Mouse (Mus musculus) urinary bladder, adult 2 months (tissue): ENCODE measurements at regions not wholly inside any gene's neighbourhood (a gene's known extent, or its start where the extent isn't known, plus 50 kb on each side); places are given as distances from the start of the nearest gene placed in this dataset.

Experiments
- DNase-seq: peaks from one replicate; pipeline ENCODE4 v3.0.0; 2022; ENCODE audit warnings: low spot score

- no peak for DNase-seq
These were observed 106.0 kb upstream of the Col1a2 start for GRCm38 (mm10) chr6:4398599-4398980.

- DNase-seq, result no peak
These were observed 99.3 kb upstream of the Col1a2 start for GRCm38 (mm10) chr6:4405301-4405700.

GRCm38 (mm10) chr6:4407748-4408147, 96.9 kb upstream of the Col1a2 start:
- DNase-seq, result no peak

- no peak for DNase-seq
These were observed 91.4 kb upstream of the Col1a2 start for GRCm38 (mm10) chr6:4413201-4413600.

- no peak for DNase-seq
These were observed 90.4 kb upstream of the Col1a2 start for GRCm38 (mm10) chr6:4414166-4414565.

- DNase-seq, result no peak
These were observed 89.4 kb upstream of the Col1a2 start for GRCm38 (mm10) chr6:4415206-4415605.

- no peak for DNase-seq
These were observed 87.3 kb upstream of the Col1a2 start for GRCm38 (mm10) chr6:4417247-4417709.

- DNase-seq, result no peak
These were observed 86.2 kb upstream of the Col1a2 start for GRCm38 (mm10) chr6:4418376-4418775.

GRCm38 (mm10) chr6:4418941-4419351, 85.7 kb upstream of the Col1a2 start:
- no peak for DNase-seq

GRCm38 (mm10) chr6:4421466-4421865, 83.1 kb upstream of the Col1a2 start:
- DNase-seq, result no peak

GRCm38 (mm10) chr6:4427122-4427521, 77.5 kb upstream of the Col1a2 start:
- no peak for DNase-seq

- no peak for DNase-seq
These were observed 73.8 kb upstream of the Col1a2 start for GRCm38 (mm10) chr6:4430704-4431310.

GRCm38 (mm10) chr6:4432192-4432591, 72.4 kb upstream of the Col1a2 start:
- DNase-seq, result no peak

- no peak for DNase-seq
These were observed 68.2 kb upstream of the Col1a2 start for GRCm38 (mm10) chr6:4436439-4436838.

GRCm38 (mm10) chr6:4436874-4437273, 67.7 kb upstream of the Col1a2 start:
- no peak for DNase-seq

- no peak for DNase-seq
These were observed 62.9 kb upstream of the Col1a2 start for GRCm38 (mm10) chr6:4441618-4442167.

GRCm38 (mm10) chr6:4445906-4446305, 58.7 kb upstream of the Col1a2 start:
- no peak for DNase-seq

GRCm38 (mm10) chr6:4451227-4451626, 53.4 kb upstream of the Col1a2 start:
- DNase-seq, result no peak
